Mouse (Mus musculus) heart, embryonic 11.5 days (tissue): ENCODE data around the gene Cyba. TPM values are rescaled to one million over a fixed set of nuclear protein-coding genes. Genes with fewer than 3 reads are reported as not detected.

Experiments
- ATAC-seq: fragments of 200-750 bp; cut with Nextera tagmentation; replicated peaks from 2 replicates; pipeline ENCODE4 v1.8.0; 2017; ENCODE audit warnings: moderate library complexity; ENCODE audit not compliant: insufficient number of reproducible peaks, low FRiP score, low TSS enrichment
- H3K27ac ChIP-seq: fragments of 300-500 bp; sonication (generic); 2 replicates; pipeline ENCODE4 v1.5.1; 2014; ENCODE audit warnings: mild to moderate bottlenecking, low read depth, low read length
- H3K27me3 ChIP-seq: fragments of 300-500 bp; sonication (generic); 2 replicates; pipeline ENCODE4 v1.6.1; 2014; ENCODE audit warnings: mild to moderate bottlenecking, low read length, mixed read lengths; ENCODE audit not compliant: control insufficient read depth, insufficient read depth
- H3K36me3 ChIP-seq: fragments of 300-500 bp; sonication (generic); 2 replicates; pipeline ENCODE4 v1.6.1; 2014; ENCODE audit warnings: mild to moderate bottlenecking, low read length, moderate library complexity, mixed read lengths; ENCODE audit not compliant: control insufficient read depth, insufficient read depth
- H3K4me1 ChIP-seq: fragments of 300-500 bp; sonication (generic); 2 replicates; pipeline ENCODE4 v1.6.1; 2014; ENCODE audit warnings: low read length; ENCODE audit not compliant: control insufficient read depth, insufficient read depth
- H3K4me2 ChIP-seq: fragments of 300-500 bp; sonication (generic); 2 replicates; pipeline ENCODE4 v1.6.1; 2014; ENCODE audit warnings: mild to moderate bottlenecking, moderate library complexity
- H3K4me3 ChIP-seq: fragments of 300-500 bp; sonication (generic); 2 replicates; pipeline ENCODE4 v1.5.1; 2014; ENCODE audit warnings: low read depth, low read length
- H3K9ac ChIP-seq: fragments of 300-500 bp; sonication (generic); 2 replicates; pipeline ENCODE4 v1.6.1; 2014; ENCODE audit warnings: mild to moderate bottlenecking, low read depth, low read length, moderate library complexity
- H3K9me3 ChIP-seq: fragments of 300-500 bp; sonication (generic); replicated peaks from 2 replicates; pipeline ENCODE4 v1.6.1; 2016; ENCODE audit warnings: low read length; ENCODE audit not compliant: control insufficient read depth
- WGBS: fragments of 180-500 bp; shearing (Covaris S2); extraction: QIAGEN DNeasy Blood & Tissue Kit; methylation state at CpG from one replicate; pipeline ENCODE4 v1.1.7; 2014; ENCODE audit not compliant: insufficient replicate concordance; 5-methylcytosine and 5-hydroxymethylcytosine counted together
- polyA plus RNA-seq: library from polyadenylated mRNA; unstranded; fragments of >200 nt; fragmentation: Nextera tagmentation; extraction: Ambion mirVana; gene quantifications from 2 replicates; pipeline ENCODE4 v1.2.1, GENCODE M21; 2014

Gene Cyba
- polyA plus RNA-seq, 1 experiment from 2014 or later, result 174 TPM

- H3K4me2 ChIP-seq, result peak overlapping the region; percentile 86
- 58% methylated on average over 6 of the region's 6 CpGs for WGBS
- H3K27me3 ChIP-seq, result peaks cover 33% of the 10 kb centered on the region
- H3K9me3 ChIP-seq, result no peaks in the 10 kb centered on the region
- H3K4me3 ChIP-seq, result peak overlapping the region; percentile 46; the same call in 1 of the 2 replicates
- peaks cover 35% of the 10 kb centered on the region for H3K4me1 ChIP-seq
- H3K36me3 ChIP-seq, result no peaks in the 10 kb centered on the region
- H3K27ac ChIP-seq, result no peak overlapping the region
- no peak overlapping the region for H3K9ac ChIP-seq
- no peak for ATAC-seq
Measured at GRCm38 (mm10) chr8:122459218-122459900, 26.6 kb upstream of the Cyba start.

- Histone ChIP-seq H3K4me3 (no peak overlapping the region), H3K9me3 (no peaks in the 10 kb centered on the region), H3K27me3 (peaks cover 33% of the 10 kb centered on the region), H3K4me2 (no peak overlapping the region), H3K36me3 (no peaks in the 10 kb centered on the region), H3K27ac (no peak overlapping the region), H3K4me1 (peaks cover 27% of the 10 kb centered on the region), H3K9ac (no peak overlapping the region)
- WGBS, result 64% methylated on average over 11 of the region's 11 CpGs
- no peak for ATAC-seq
Measured at GRCm38 (mm10) chr8:122457171-122457570, 24.4 kb upstream of the Cyba start.

- H3K4me1 ChIP-seq, result peaks cover 18% of the 10 kb centered on the region
- no peak overlapping the region for H3K4me2 ChIP-seq
- H3K36me3 ChIP-seq, result no peaks in the 10 kb centered on the region
- H3K9ac ChIP-seq, result no peak overlapping the region
- no peak overlapping the region for H3K27ac ChIP-seq
- no peak for ATAC-seq
- WGBS, result 83% methylated on average over 6 of the region's 6 CpGs
- no peaks in the 10 kb centered on the region for H3K9me3 ChIP-seq
- H3K4me3 ChIP-seq, result no peak overlapping the region
- peaks cover 12% of the 10 kb centered on the region for H3K27me3 ChIP-seq
Measured at GRCm38 (mm10) chr8:122454409-122454808, 21.7 kb upstream of the Cyba start.

- Histone ChIP-seq H3K9ac (no peak overlapping the region; the same call in 1 of the 2 replicates), H3K27ac (peak overlapping the region; percentile 88), H3K27me3 (0 out of 2 replicates have a peak, but pooled peaks cover under 1% of the 10 kb centered on the region), H3K4me3 (no peak overlapping the region), H3K9me3 (no peaks in the 10 kb centered on the region), H3K4me1 (peaks cover 18% of the 10 kb centered on the region), H3K36me3 (no peaks in the 10 kb centered on the region), H3K4me2 (0 out of 2 replicates have a peak overlapping the region, but pooled peaks have one; percentile 3)
- ATAC-seq, result no peak
- WGBS, result 63% methylated on average over 10 of the region's 10 CpGs
Measured at GRCm38 (mm10) chr8:122452154-122452553, 19.4 kb upstream of the Cyba start.

GRCm38 (mm10) chr8:122451161-122451703 lies 18.5 kb upstream of the Cyba start:
- H3K4me2 ChIP-seq, result peak overlapping the region; percentile 45
- ATAC-seq, result peak; percentile 56
- H3K36me3 ChIP-seq, result no peaks in the 10 kb centered on the region
- H3K4me3 ChIP-seq, result 0 out of 2 replicates have a peak overlapping the region, but pooled peaks have one; percentile 4
- no peaks in the 10 kb centered on the region for H3K9me3 ChIP-seq
- H3K9ac ChIP-seq, result no peak overlapping the region
- 38% methylated on average over 7 of the region's 7 CpGs for WGBS
- no peaks in the 10 kb centered on the region for H3K27me3 ChIP-seq
- peaks cover 18% of the 10 kb centered on the region for H3K4me1 ChIP-seq
- peak overlapping the region; percentile 88 for H3K27ac ChIP-seq

- 55% methylated on average over 3 of the region's 3 CpGs for WGBS
- peak overlapping the region; percentile 75 for H3K4me2 ChIP-seq
- ATAC-seq, result no peak
- H3K27me3 ChIP-seq, result no peaks in the 10 kb centered on the region
- no peaks in the 10 kb centered on the region for H3K9me3 ChIP-seq
- H3K4me1 ChIP-seq, result peaks cover 22% of the 10 kb centered on the region
- H3K4me3 ChIP-seq, result no peak overlapping the region; the same call in 1 of the 2 replicates
- H3K36me3 ChIP-seq, result no peaks in the 10 kb centered on the region
- 0 out of 2 replicates have a peak overlapping the region, but pooled peaks have one; percentile 95 for H3K27ac ChIP-seq
- peak overlapping the region; percentile 36; the same call in 1 of the 2 replicates for H3K9ac ChIP-seq
Measured at GRCm38 (mm10) chr8:122445203-122445602, 12.5 kb upstream of the Cyba start.

GRCm38 (mm10) chr8:122444058-122444748 lies 11.5 kb upstream of the Cyba start:
- WGBS, result 24% methylated on average over 19 of the region's 19 CpGs
- ATAC-seq, result no peak
- no peaks in the 10 kb centered on the region for H3K27me3 ChIP-seq

GRCm38 (mm10) chr8:122443262-122444006 lies 10.7 kb upstream of the Cyba start, which contains the start of gene Mvd:
Mvd (minus strand) TSS chr8:122443422.
- Histone ChIP-seq H3K4me1 (peaks cover 22% of the 10 kb centered on the region), H3K4me3 (peak within 1 kb of the TSS; percentile 61), H3K4me2 (peak within 1 kb of the TSS; percentile 86), H3K36me3 (peaks cover 5% of the 10 kb centered on the region; the same call in 1 of the 2 replicates), H3K27ac (peak within 1 kb of the TSS; percentile 95), H3K9ac (peak within 1 kb of the TSS; percentile 80), H3K27me3 (no peaks in the 10 kb centered on the region), H3K9me3 (no peaks in the 10 kb centered on the region)
- peak; percentile 95 for ATAC-seq
- WGBS, result under 1% methylated on average over 47 of the region's 47 CpGs

More at GRCm38 (mm10) chr8:122444058-122444748, 11.5 kb upstream of the Cyba start:
- H3K4me3 ChIP-seq, result peak overlapping the region; percentile 61
- peaks cover 22% of the 10 kb centered on the region for H3K4me1 ChIP-seq
- H3K36me3 ChIP-seq, result peaks cover 4% of the 10 kb centered on the region; the same call in 1 of the 2 replicates
- peak overlapping the region; percentile 80 for H3K9ac ChIP-seq
- H3K27ac ChIP-seq, result peak overlapping the region; percentile 95
- H3K9me3 ChIP-seq, result no peaks in the 10 kb centered on the region
- peak overlapping the region; percentile 75 for H3K4me2 ChIP-seq
